Mouse (Mus musculus): ENCODE results near the gene Gm49388.
A peak's percentile ranks its signal among the peaks of the same experiment; 100 is the strongest.

Gm49388 gene

DNA sequence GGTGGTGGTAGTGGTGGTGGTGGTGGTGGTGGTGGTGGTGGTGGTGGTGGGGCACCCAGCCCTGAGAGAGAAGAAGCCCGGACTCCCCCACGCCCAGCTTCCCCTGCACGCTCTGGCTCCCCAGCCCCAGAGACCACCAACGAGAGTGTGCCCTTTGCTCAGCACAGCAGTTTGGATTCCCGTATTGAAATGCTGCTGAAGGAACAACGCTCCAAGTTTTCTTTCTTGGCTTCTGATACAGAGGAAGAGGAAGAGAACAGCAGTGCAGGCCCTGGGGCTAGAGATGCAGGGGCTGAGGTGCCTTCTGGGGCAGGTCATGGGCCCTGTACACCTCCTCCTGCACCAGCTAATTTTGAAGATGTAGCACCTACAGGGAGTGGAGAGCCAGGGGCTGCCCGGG is at the start of gene Gm49388:
Gene Gm49388 (plus strand): TSS at position 301 of the 400 bp plus-strand sequence.
- no peak for DNase-seq (ENCODE audit: low spot score)

DNA sequence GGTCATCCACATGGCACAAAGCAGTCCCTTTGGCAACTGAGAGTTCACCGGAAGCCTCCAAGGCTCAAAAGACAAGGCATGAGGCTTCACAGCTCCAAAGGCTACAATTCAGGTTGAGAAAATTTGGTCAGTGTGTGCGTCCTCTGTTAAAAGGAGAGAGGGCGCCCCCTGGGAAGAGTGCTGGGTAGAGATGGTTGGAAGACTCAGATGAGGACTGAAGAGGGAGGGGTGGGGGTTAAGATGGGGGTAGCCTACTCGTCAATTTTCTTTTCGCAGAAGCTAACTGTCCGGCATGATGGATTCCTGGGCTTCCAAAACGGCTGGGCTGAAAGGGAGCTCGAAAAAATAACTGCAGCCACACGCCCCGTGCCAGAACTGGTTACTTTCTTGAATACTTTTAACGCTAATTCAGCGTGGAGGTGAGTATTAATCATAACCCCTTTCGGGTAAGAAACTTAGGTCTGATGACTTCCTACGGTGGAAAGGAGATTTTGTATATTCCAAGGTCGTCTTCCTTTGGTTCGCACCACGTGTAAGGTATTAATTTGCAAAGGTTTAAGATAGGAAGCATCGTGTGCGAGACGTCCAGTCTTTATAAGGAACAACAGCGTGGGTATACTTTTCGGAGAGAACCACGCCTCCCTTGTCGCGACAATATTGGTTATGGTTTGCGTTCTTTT is 40.9 kb upstream of the Gm49388 start, which contains the start of gene Fbxl19:
Gene Fbxl19 (plus strand): TSS at position 178 of the 680 bp plus-strand sequence.
- peak; percentile 86 for DNase-seq (ENCODE audit: low spot score)

- peak; percentile 96 for DNase-seq (ENCODE audit: low spot score)
Measured at GRCm38 (mm10) chr7:127745251-127745651, 40.2 kb upstream of the Gm49388 start.

DNA sequence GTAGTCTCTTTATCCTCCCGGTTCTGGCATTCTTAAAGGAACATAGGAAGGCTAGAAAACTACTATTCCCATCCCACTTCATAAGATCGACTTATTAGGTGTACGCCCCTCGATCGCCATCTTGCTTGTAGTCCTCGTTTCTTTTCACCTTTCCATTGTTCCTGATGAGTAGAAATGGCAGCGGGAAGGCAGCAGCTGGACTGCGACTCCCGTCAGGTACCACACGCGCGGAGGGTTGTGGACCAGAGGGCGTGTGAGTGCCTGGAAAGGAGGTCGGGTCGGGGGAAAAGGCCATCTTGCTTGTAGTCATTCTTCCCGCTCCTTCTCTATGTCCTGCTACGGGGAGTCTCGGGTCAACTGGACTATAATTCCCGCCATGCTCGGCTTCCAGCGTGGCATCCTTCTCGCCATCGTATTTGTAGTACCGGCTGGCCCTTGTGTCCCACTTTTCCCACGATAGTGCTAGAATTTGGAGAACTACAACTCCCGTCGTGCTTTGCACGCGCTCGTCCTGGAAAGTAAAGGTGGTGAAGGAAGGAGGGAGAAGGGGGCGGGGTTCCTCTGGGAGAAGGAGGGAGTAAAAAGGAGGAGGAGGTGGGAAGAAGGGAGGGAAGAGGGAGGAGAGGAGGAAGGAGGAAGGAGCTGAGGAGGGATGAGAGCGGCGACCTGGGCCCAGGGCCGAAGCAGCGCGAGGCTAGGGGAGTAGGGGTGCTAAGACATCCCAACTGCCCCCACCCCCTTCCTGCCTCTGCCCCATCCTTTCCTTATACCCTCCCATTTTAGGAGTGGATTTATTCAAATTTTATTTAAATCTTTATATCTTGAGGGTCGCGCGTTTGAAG is 39.5 kb upstream of the Gm49388 start:
- DNase-seq (ENCODE audit: low spot score), result peak; percentile 98

- DNase-seq (ENCODE audit: low spot score), result no peak
Measured at GRCm38 (mm10) chr7:127746494-127747491, 38.6 kb upstream of the Gm49388 start.

GRCm38 (mm10) chr7:127747559-127748234 is 37.7 kb upstream of the Gm49388 start:
- no peak for DNase-seq (ENCODE audit: low spot score)

GRCm38 (mm10) chr7:127748235-127748560 is 37.2 kb upstream of the Gm49388 start:
- DNase-seq (ENCODE audit: low spot score), result no peak

- peak; percentile 57 for DNase-seq (ENCODE audit: low spot score)
Measured at GRCm38 (mm10) chr7:127750131-127751127, 35.0 kb upstream of the Gm49388 start.

DNA sequence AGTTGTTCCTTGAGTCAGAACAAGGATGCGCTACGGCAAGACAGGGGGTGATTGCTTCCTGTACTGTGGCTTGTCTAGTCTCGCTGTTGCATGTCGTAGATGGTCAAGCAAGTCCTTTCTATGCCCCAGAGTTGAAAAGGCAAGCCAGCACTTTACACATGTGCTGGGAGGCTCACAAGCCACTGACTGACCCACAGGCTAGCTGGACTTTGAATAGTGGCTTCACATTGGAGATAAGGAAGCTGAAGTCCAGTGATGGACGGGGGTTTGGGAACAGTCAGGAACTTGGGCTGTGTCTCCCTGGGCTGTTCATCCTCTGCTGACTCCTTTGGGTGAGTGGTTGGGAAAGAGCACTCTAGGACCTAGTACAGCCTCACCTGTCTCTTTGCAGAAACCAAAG is 33.8 kb upstream of the Gm49388 start:
- no peak for DNase-seq (ENCODE audit: low spot score)

GRCm38 (mm10) chr7:127752069-127752468 is 33.3 kb upstream of the Gm49388 start:
- no peak for DNase-seq (ENCODE audit: low spot score)

DNA sequence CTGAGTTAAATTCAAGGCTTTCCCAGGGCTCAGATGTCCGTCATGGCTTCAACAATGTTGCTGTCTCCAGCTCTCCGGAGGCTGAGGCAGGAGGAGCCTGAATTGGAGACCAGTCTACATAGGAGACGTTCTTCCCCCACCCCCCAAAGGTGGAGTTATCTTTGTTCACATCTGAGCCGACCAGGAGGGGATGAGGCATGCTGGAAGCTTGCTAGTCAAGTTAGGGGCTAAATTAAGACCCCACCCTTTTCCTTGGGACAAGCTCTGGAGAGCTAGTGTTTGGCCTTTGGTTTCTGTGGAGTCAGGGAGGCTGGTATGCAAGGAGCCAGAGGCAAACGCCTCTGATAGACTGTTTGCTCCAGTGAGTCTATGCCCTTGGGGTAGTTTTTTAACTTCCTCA is 32.2 kb upstream of the Gm49388 start:
- DNase-seq (ENCODE audit: low spot score), result no peak

DNA sequence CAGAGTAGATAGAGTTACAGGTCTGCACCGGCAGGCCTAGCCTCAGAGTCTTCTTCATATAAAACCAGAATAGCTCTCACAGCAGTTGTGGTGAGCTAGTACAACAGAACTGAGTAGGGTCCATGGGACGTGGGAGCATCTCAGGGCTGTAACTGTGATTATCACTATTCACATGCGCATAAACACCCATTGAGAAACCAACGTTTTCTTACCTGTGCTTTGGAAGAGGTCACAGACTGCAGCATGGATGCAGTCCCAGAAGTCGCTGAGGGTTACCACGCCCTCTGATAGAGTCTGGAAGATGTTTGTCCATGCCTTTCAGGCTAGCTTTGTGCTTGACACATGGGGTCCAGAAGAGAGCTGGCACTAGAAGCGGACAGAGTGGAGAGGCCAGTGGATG is 31.7 kb upstream of the Gm49388 start:
- DNase-seq (ENCODE audit: low spot score), result no peak

DNA sequence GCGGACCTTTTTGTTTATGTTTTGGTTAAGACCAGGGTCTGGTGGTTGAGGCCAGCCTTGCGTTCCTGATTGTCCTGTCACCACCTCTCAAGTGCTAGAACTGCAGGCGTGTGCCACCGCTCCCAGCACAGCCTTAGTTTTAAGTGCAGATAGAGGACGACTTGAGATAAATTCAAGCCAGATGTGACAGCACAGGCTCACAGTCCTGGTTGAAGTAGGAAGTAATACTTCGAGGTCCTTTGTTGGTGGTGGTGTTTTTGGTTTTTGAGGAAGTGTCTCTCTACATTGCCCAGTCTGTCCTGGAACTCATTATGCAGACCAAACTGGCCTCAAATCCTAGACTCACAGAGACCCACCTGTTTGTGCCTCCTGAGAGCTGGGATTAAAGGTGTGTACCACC is 25.7 kb upstream of the Gm49388 start:
- no peak for DNase-seq (ENCODE audit: low spot score)

DNA sequence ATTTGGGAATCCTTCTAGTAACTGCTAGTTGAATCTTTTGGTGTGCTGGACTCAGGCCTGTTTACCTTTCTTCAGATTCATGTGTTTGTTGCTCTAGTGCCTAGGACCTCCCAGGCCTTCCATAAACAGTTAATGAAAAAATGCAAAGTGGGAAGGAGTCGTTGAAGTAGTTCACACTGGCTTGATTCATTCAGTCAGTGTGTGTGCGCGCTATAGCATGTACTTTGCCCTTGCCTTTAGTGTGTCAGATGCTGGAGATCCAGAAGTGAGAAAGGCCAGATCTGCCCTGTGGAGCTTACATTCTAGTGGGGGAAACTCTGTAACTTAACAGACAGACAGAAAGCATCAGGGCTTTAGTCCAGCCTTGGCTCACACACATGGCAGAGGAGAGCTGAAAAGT is 24.9 kb upstream of the Gm49388 start:
- no peak for DNase-seq (ENCODE audit: low spot score)

- DNase-seq (ENCODE audit: low spot score), result peak; percentile 72
Measured at GRCm38 (mm10) chr7:127761026-127761425, 24.4 kb upstream of the Gm49388 start.

DNA sequence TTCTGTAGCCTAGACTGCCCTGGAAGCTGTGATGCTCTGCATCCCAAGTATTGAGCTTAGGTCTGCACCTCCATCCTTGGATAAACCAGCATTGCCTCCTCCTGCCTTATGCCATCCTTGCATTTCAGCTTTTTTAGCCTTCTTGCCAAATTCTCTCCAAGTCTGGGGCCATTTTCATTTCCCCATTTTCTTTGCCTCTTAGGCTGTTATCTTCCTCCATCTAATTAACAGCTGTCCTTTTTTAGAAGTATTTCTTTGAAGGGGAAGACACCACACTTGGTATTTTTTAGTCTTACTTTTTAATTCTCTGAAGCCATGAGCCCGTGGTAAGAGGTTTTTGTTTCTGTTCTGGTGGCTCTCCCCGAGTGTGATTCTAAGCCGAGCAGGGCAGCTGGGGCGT is 21.8 kb upstream of the Gm49388 start:
- no peak for DNase-seq (ENCODE audit: low spot score)

DNA sequence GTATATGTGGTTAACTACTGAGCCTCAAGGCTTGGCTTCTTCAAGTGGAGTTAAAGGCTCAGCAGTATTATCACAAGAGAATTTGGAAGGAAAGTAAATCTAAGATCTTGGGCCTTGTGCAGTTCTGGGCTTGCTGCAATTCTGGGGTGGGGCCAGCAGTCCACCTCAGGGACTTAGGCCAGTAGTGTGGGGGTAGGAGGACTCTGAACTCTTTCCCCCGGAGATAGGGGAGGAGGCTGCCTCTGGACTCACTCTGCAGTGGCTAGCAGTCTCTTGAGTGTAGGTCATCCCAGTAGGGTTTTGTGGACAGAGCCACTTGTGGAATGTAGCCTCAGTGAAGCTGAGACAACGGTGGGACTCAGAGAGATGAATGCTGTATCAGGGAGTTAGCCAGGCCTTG is 19.7 kb upstream of the Gm49388 start:
- no peak for DNase-seq (ENCODE audit: low spot score)

DNA sequence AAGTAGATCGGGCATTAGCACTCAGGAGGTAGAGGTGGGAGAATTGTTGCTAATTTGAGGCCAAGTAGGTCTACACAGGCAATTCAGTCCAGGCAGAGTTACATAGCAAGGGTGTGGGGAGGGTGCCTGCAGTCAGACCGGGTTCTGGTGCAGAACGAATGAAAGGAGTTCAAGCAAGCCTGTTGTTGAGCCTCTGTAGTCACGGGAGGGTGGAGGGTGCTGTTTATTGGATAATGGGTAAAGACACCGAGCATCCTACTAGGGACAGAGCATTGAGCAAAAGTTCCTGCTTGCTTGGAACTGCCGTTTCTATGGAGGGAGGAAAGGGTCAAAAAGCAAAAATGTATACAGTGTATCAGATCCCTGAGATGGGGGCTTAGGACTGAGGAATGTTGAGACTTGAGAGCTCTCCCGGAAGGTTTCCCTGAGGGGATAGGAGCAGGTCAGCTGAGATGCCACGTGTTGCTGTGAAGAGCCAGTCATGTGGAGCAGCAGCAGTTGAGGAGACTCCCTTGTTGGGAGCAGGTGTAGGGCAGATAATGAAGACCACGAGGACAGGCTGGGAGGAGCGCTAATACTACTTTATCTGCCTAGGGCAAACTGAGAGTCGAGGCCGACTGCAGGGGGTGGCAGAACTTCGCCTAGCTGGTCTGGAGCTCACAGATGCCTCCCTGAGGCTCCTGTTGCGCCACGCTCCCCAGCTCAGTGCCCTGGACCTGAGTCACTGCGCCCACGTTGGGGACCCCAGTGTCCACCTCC is 18.4 kb upstream of the Gm49388 start:
- no peak for DNase-seq (ENCODE audit: low spot score)

DNA sequence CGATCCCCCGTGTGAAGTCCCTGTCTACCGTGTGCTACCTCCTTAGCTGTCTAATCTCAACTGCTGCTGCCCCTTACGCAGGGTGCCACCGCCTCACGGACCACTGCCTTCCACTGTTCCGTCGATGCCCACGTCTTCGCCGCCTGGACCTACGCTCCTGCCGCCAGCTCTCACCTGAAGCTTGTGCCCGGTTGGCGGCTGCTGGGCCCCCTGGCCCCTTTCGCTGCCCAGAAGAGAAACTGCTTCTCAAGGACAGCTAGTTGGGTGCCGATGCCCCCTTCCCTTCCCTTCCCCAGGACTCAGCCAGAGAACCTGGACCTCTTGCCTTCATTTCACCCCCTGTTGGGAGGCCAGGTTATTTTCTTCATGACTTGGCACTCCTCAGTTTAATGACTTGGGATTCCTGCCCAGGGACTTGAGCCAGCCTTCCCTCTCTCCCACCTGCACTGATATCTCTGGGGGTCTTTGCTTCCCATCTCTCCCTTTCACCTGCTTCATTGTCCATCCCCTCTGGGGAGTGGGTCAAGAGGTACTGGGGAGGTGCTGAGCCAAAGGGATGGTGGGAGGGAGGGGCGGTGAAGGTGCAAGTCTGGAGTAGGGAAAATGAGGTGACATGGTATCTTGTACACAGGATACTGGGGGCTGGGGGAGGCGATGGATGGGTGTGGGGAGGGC is 17.6 kb upstream of the Gm49388 start:
- DNase-seq (ENCODE audit: low spot score), result no peak

Data from layer of hippocampus, adult 11-12 months (tissue).